Mouse (Mus musculus) kidney, postnatal 36 days (tissue): ENCODE measurements around the gene Krt16.
A peak's percentile ranks its signal among the peaks of the same experiment; 100 is the strongest.
"Not testable (repeated sequence)": the region's sequence is repeated elsewhere in the genome, so short reads cannot be mapped to it uniquely, and the experiment has no call there.

Source experiments
- DNase-seq, 2 experiments: peaks; one replicate each; pipeline ENCODE4 v3.0.0; 2021 to 2022; ENCODE audit warnings: mixed read lengths in 2 of 2

The Krt16 gene

GRCm38 (mm10) chr11:100255514-100255913 lies 6.8 kb upstream of the Krt16 start:
- no peak for DNase-seq

GRCm38 (mm10) chr11:100254360-100255090 lies 5.8 kb upstream of the Krt16 start:
- no peak for DNase-seq

GRCm38 (mm10) chr11:100246471-100246870 lies 2.2 kb downstream of the Krt16 start:
- DNase-seq: not testable (repeated sequence)

GRCm38 (mm10) chr11:100240272-100240671 lies 8.4 kb downstream of the Krt16 start:
- not testable (repeated sequence) for DNase-seq

- no peak for DNase-seq
Measured at GRCm38 (mm10) chr11:100221741-100222140, 27.0 kb downstream of the Krt16 start.

- no peak for DNase-seq
Measured at GRCm38 (mm10) chr11:100219304-100219703, 29.4 kb downstream of the Krt16 start.

- no peak for DNase-seq
Measured at GRCm38 (mm10) chr11:100208542-100208941, 40.2 kb downstream of the Krt16 start.

- DNase-seq: no peak
Measured at GRCm38 (mm10) chr11:100207498-100207897, 41.2 kb downstream of the Krt16 start, which contains the start of gene Krt14. Gene Krt14 (minus strand): TSS chr11:100207548.

- DNase-seq: peak; percentile 7 to 64
Measured at GRCm38 (mm10) chr11:100203448-100203847, 45.3 kb downstream of the Krt16 start.

GRCm38 (mm10) chr11:100202906-100203305 lies 45.8 kb downstream of the Krt16 start:
- DNase-seq: no peak

- peak in 1 of 2 experiments; percentile 6 for DNase-seq
Measured at GRCm38 (mm10) chr11:100200104-100200820, 48.4 kb downstream of the Krt16 start.

GRCm38 (mm10) chr11:100198666-100199065 lies 50.0 kb downstream of the Krt16 start:
- peak in 1 of 2 experiments; percentile 3 for DNase-seq
